Mouse (Mus musculus) layer of hippocampus, adult 9-10 months (tissue): ENCODE measurements at regions not wholly inside any gene's neighbourhood (a gene's known extent, or its start where the extent isn't known, plus 50 kb on each side); places are given as distances from the start of the nearest gene placed in this dataset.

Experiments
- DNase-seq: peaks from one replicate; pipeline ENCODE4 v3.0.0; 2022; ENCODE audit warnings: low spot score

- no peak for DNase-seq
Observed at GRCm38 (mm10) chr13:71342921-71343320, 501.3 kb upstream of the Adamts16 start.

GRCm38 (mm10) chr13:71338700-71339099 is 497.1 kb upstream of the Adamts16 start:
- DNase-seq, result no peak

GRCm38 (mm10) chr13:71334925-71335324 is 493.3 kb upstream of the Adamts16 start:
- no peak for DNase-seq

GRCm38 (mm10) chr13:71333146-71333545 is 491.5 kb upstream of the Adamts16 start:
- DNase-seq, result no peak

GRCm38 (mm10) chr13:71330321-71330720 is 488.7 kb upstream of the Adamts16 start:
- no peak for DNase-seq

GRCm38 (mm10) chr13:71327802-71328753 is 486.5 kb upstream of the Adamts16 start:
- no peak for DNase-seq

- DNase-seq, result no peak
Observed at GRCm38 (mm10) chr13:71320489-71320888, 478.9 kb upstream of the Adamts16 start.

GRCm38 (mm10) chr13:71303956-71304355 is 462.3 kb upstream of the Adamts16 start:
- DNase-seq, result no peak

GRCm38 (mm10) chr13:71275991-71276390 is 434.4 kb upstream of the Adamts16 start:
- DNase-seq, result no peak

GRCm38 (mm10) chr13:71274139-71274538 is 432.5 kb upstream of the Adamts16 start:
- DNase-seq, result no peak

- DNase-seq, result no peak
Observed at GRCm38 (mm10) chr13:71273485-71273884, 431.9 kb upstream of the Adamts16 start.

GRCm38 (mm10) chr13:71273067-71273466 is 431.5 kb upstream of the Adamts16 start:
- DNase-seq, result no peak

GRCm38 (mm10) chr13:71272431-71272830 is 430.8 kb upstream of the Adamts16 start:
- DNase-seq, result no peak

GRCm38 (mm10) chr13:71271727-71272418 is 430.3 kb upstream of the Adamts16 start:
- no peak for DNase-seq

- no peak for DNase-seq
Observed at GRCm38 (mm10) chr13:71270370-71270769, 428.8 kb upstream of the Adamts16 start.

- DNase-seq, result no peak
Observed at GRCm38 (mm10) chr13:71269496-71269895, 427.9 kb upstream of the Adamts16 start.

GRCm38 (mm10) chr13:71263315-71263878 is 421.8 kb upstream of the Adamts16 start:
- no peak for DNase-seq

- no peak for DNase-seq
Observed at GRCm38 (mm10) chr13:71262575-71263295, 421.1 kb upstream of the Adamts16 start.

GRCm38 (mm10) chr13:71254016-71254415 is 412.4 kb upstream of the Adamts16 start:
- DNase-seq, result no peak

- no peak for DNase-seq
Observed at GRCm38 (mm10) chr13:71248261-71249031, 406.8 kb upstream of the Adamts16 start.

- no peak for DNase-seq
Observed at GRCm38 (mm10) chr13:71247241-71247640, 405.6 kb upstream of the Adamts16 start.
